Mouse (Mus musculus) left cerebral cortex, adult 9 months (tissue): ENCODE measurements at regions not wholly inside any gene's neighbourhood (a gene's known extent, or its start where the extent isn't known, plus 50 kb on each side); places are given as distances from the start of the nearest gene placed in this dataset.
A peak's percentile ranks its signal among the peaks of the same experiment; 100 is the strongest.

Experiments used
- DNase-seq, 2 experiments: peaks; one replicate each; pipeline ENCODE4 v3.0.0; 2022; ENCODE audit warnings: low spot score in 2 of 2

DNA sequence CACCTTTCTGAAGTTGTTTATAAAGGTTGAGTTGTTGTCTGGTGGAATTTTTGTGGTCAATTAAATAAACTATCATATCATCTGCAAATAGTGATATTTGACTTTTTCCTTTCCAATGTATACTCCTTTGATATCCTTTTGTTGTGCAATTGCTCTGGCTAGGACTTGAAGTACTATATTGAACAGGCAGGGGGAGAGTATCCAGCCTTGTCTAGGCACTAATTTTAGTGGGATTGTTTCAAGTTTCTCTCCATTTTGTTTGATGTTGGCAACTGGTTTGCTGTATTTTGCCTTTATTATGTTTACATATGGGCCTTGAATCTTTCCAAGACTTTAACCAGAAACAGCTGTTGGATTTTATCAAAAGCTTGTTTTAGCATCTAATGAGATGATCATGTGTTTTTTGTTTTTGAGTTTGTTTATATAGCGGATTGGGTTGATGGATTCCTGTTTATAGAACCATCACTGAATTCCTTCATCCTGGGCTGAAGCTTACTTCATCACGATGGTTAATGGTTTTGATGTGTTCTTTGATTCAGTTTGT lies 383.3 kb downstream of the Amd2 start:
- DNase-seq, result no peak

- DNase-seq, result no peak
These were observed 412.9 kb downstream of the Amd2 start for GRCm38 (mm10) chr10:35298775-35299174.

GRCm38 (mm10) chr10:35265066-35265465 lies 446.6 kb downstream of the Amd2 start:
- DNase-seq, result no peak

DNA sequence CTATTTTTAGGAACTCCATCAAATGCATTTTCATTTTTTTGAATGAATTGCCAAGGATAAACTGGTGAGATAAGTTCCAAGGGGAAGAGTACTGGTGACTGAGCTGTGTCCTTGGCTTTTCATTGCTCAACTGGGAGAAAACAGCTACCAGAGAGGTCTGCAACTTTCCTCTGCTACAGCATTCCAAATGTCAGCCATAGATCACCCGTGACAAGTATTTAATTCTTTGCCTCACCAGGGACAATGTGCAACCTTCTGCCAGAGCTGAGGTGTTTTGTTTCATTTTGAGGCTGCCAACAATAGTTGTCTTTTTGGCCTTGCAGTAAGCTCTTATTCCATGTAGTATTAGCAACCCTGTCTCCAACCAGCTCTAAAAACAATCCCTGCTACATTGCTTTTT lies 475.3 kb downstream of the Amd2 start:
- no peak for DNase-seq

GRCm38 (mm10) chr10:35235260-35235659 lies 476.4 kb downstream of the Amd2 start:
- DNase-seq, result no peak

DNA sequence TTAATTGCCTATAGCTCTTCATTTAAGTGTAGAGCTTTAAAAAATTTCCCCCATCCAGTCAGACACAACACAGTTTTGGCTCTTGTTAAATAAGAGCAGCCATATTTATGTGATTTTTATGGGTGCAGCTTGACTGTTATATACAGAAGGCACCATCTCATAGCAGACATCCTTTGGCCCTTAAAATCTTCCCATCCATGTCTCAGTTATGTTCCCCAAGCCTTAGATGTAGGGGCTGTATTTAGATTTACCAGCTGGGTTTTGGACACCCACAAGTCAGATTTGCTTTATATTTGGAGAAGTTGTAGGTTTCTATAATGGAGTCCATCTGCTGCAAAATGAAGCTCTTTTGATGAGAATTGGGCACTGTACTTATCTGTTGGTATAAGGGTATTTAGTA lies 482.2 kb downstream of the Amd2 start:
- DNase-seq, result peak; percentile 4 to 10
